13 mouse cellular contexts compared by ENCODE assay signal in the genomic region with DNA sequence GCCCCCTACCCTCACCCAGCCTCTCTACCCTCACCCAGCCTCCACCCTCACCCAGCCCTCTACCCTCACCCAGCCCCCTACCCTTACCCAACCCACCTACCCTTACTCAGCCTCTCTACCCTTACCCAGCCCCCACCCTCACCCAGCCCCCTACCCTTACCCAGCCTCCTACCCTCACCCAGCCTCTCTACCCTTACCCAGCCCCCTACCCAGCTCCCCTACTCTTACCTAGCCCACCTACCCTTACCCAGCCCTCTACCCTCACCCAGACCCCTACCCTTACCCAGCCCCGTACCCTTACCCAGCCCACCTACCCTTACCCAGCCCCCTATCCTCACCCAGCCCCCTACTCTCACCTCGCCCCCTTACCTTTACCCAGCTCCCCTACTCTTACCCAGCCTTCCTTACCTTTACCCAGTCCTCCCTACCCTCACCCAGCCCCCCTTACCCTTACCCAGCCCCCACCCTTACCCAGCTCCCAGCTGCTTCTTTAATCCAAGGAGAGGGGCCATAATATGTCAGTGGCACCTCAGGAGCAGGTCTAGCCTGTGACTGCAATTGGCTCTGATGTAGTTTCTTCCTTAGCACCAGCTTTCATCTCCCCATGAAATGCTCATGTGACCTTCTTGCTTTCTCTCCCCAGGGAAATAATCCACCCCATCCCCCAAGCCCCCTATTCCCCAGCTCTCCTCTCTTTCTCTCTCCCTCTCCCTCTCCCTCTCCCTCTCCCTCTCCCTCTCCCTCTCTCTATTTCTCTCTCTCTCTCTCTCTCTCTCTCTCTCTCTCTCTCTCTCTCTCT.
A peak's percentile ranks its signal among the peaks of the same experiment; 100 is the strongest.
DNase-seq lines count a peak whose midpoint lies in the region; ATAC-seq lines count a peak whose summit lies in the region.
"Had no signal": no experiment of that assay in that cellular context is flagged by ENCODE, and none has a peak within 500 bp of the region (broad histone marks: within the 10 kb centered on the region; RNA-seq: fewer than 3 reads in every experiment).

No protein-coding gene starts in this region.

- peak overlapping the region; percentile 20 for H3K9ac ChIP-seq in heart, embryonic 12.5 days
- H3K9ac ChIP-seq in midbrain, embryonic 13.5 days (replicated peaks), result no peak overlapping the region
- H3K9ac ChIP-seq in hindbrain, embryonic 15.5 days, result no peak overlapping the region
- H3K9ac ChIP-seq in neural tube, embryonic 14.5 days (replicated peaks; ENCODE audit: low read depth, low read length), result no peak overlapping the region
- H3K9ac ChIP-seq: liver, postnatal 0 days had no signal

- no peak for DNase-seq in heart, adult 18-20 months
- no peak for DNase-seq in midbrain, embryonic 10.5 days (ENCODE audit: low spot score)
- DNase-seq in cerebellum, postnatal 14 days, result no peak
- DNase-seq: gastrocnemius, postnatal 14 days; kidney, adult 9 months; liver, postnatal 0 days; thymus, adult 2 months had no signal

- 0 out of 2 replicates have a peak, but pooled peaks cover 3% of the 10 kb centered on the region for H3K36me3 ChIP-seq in heart, embryonic 12.5 days
- H3K36me3 ChIP-seq in midbrain, embryonic 13.5 days, result no peaks in the 10 kb centered on the region
- no peaks in the 10 kb centered on the region for H3K36me3 ChIP-seq in midbrain, embryonic 10.5 days
- H3K36me3 ChIP-seq in hindbrain, embryonic 15.5 days, result no peaks in the 10 kb centered on the region
- H3K36me3 ChIP-seq in neural tube, embryonic 14.5 days (ENCODE audit: control insufficient read depth, insufficient read depth, low read length), result no peaks in the 10 kb centered on the region

- no peak overlapping the region for H3K4me3 ChIP-seq in heart, embryonic 12.5 days
- H3K4me3 ChIP-seq in midbrain, embryonic 13.5 days (replicated peaks), result no peak overlapping the region
- no peak overlapping the region for H3K4me3 ChIP-seq in midbrain, embryonic 10.5 days
- H3K4me3 ChIP-seq in hindbrain, embryonic 15.5 days, result no peak overlapping the region
- no peak overlapping the region for H3K4me3 ChIP-seq in neural tube, embryonic 14.5 days (ENCODE audit: low read depth, low read length)
- H3K4me3 ChIP-seq: erythroblast, embryonic 14.5 days; left cerebral cortex, adult 2 months had no signal

- peaks cover 47% of the 10 kb centered on the region for H3K4me1 ChIP-seq in heart, embryonic 12.5 days (replicated peaks)
- H3K4me1 ChIP-seq in midbrain, embryonic 13.5 days (replicated peaks), result peaks cover 2% of the 10 kb centered on the region; the same call in 1 of the 2 replicates
- H3K4me1 ChIP-seq in midbrain, embryonic 10.5 days, result peaks cover 14% of the 10 kb centered on the region
- H3K4me1 ChIP-seq in hindbrain, embryonic 15.5 days (replicated peaks), result no peaks in the 10 kb centered on the region
- H3K4me1 ChIP-seq in neural tube, embryonic 14.5 days (ENCODE audit: control insufficient read depth, insufficient read depth, low read length), result no peaks in the 10 kb centered on the region

- no peak overlapping the region for H3K27ac ChIP-seq in heart, embryonic 12.5 days (ENCODE audit: poor library complexity, severe bottlenecking)
- no peak overlapping the region for H3K27ac ChIP-seq in midbrain, embryonic 13.5 days
- H3K27ac ChIP-seq in midbrain, embryonic 10.5 days (replicated peaks), result no peak overlapping the region
- no peak overlapping the region for H3K27ac ChIP-seq in hindbrain, embryonic 15.5 days (replicated peaks)
- H3K27ac ChIP-seq in neural tube, embryonic 14.5 days (ENCODE audit: low read depth, low read length), result no peak overlapping the region
- H3K27ac ChIP-seq: left cerebral cortex, adult 2 months had no signal

- H3K27me3 ChIP-seq in heart, embryonic 12.5 days (replicated peaks), result no peaks in the 10 kb centered on the region
- no peaks in the 10 kb centered on the region for H3K27me3 ChIP-seq in midbrain, embryonic 13.5 days
- H3K27me3 ChIP-seq in midbrain, embryonic 10.5 days (ENCODE audit: low read depth, poor library complexity, severe bottlenecking), result no peaks in the 10 kb centered on the region; the same call in none of the 2 replicates
- no peaks in the 10 kb centered on the region for H3K27me3 ChIP-seq in hindbrain, embryonic 15.5 days
- no peaks in the 10 kb centered on the region for H3K27me3 ChIP-seq in neural tube, embryonic 14.5 days (ENCODE audit: control insufficient read depth, insufficient read depth, low read length)

- no peaks in the 10 kb centered on the region for H3K9me3 ChIP-seq in heart, embryonic 12.5 days (replicated peaks)
- H3K9me3 ChIP-seq in midbrain, embryonic 13.5 days, result no peaks in the 10 kb centered on the region
- no peaks in the 10 kb centered on the region for H3K9me3 ChIP-seq in midbrain, embryonic 10.5 days (replicated peaks)
- no peaks in the 10 kb centered on the region for H3K9me3 ChIP-seq in hindbrain, embryonic 15.5 days
- H3K9me3 ChIP-seq in neural tube, embryonic 14.5 days (ENCODE audit: control insufficient read depth, low read length), result no peaks in the 10 kb centered on the region

- WGBS in heart, embryonic 12.5 days, result 94% methylated on average over 2 of the region's 2 CpGs
- 98% methylated on average over 2 of the region's 2 CpGs for whole genome bisulfite sequencing in midbrain, embryonic 13.5 days
- 91% methylated on average over 2 of the region's 2 CpGs for WGBS in midbrain, embryonic 10.5 days
- WGBS in hindbrain, embryonic 15.5 days, result 93% methylated on average over 2 of the region's 2 CpGs
- 89% methylated on average over 2 of the region's 2 CpGs for whole genome bisulfite sequencing in neural tube, embryonic 14.5 days

- H3K4me2 ChIP-seq in heart, embryonic 12.5 days, result no peak overlapping the region
- H3K4me2 ChIP-seq in midbrain, embryonic 13.5 days (replicated peaks), result no peak overlapping the region
- no peak overlapping the region for H3K4me2 ChIP-seq in hindbrain, embryonic 15.5 days
- H3K4me2 ChIP-seq in neural tube, embryonic 14.5 days (ENCODE audit: low read depth, low read length), result no peak overlapping the region

- ATAC-seq in heart, embryonic 12.5 days (ENCODE audit: insufficient number of reproducible peaks, low FRiP score), result no peak
- peak; percentile 67; the same call in 1 of the 2 replicates for ATAC-seq in midbrain, embryonic 13.5 days
- ATAC-seq in hindbrain, embryonic 15.5 days (ENCODE audit: low FRiP score, low read depth), result peak; percentile 27; the same call in 1 of the 2 replicates
- ATAC-seq in neural tube, embryonic 14.5 days (ENCODE audit: low read depth), result 0 out of 2 replicates have a peak, but pooled peaks have one; percentile 17
- ATAC-seq: liver, postnatal 0 days had no signal
